In the genomic region with DNA sequence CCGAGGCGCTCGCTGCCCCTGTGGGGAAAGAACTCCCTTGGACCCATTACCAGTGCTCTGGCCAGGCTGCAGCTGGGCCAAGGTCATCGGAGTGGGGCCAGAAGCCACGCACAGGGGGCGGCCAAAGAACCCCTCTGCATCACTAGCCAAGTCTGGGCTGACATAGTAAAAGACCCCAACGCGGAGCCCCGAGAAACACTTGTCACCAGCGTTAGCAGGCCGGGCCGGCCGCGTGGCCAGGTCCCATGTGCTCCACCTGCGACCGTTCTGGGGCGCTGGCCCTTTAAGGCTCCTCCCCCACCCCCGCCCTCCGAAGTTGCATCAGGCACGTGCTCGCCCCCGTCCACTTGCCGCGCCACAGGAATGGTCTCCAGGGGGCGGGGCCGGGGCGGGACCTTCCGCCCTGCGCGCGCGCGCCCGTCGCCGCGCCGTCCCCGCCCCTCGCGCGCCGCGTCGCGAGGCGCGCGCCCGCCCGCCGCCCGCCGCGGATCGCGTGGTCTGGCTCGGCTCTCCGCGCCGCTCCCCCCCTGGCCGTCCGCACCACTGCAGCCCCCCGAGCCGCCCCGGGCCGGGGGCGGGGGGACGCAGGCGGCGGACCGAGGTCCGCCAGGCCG, we compare ENCODE assay signal across 8 mouse cellular contexts. TPM values are rescaled to one million over a fixed set of nuclear protein-coding genes. Genes with fewer than 3 reads are reported as not detected.
DNase-seq lines count a peak whose midpoint lies in the region; ATAC-seq and TF ChIP-seq lines count a peak whose summit lies in the region.

No protein-coding gene starts in this region.

- TF ChIP-seq CTCF in cerebellum, adult 2 months (IDR thresholded peaks at IDR 0.05; ENCODE audit: borderline replicate concordance, insufficient read depth, low read depth, low read length), result no peak
- no peak for TF ChIP-seq CTCF in olfactory bulb, adult 2 months (IDR thresholded peaks at IDR 0.05; ENCODE audit: insufficient read depth, low read depth, low read length)

- no peaks in the 10 kb centered on the region for H3K9me3 ChIP-seq in lung, embryonic 15.5 days

- H3K36me3 ChIP-seq in lung, embryonic 15.5 days, result no peaks in the 10 kb centered on the region

- peak overlapping the region; percentile 94 for H3K9ac ChIP-seq in lung, embryonic 15.5 days

- H3K4me3 ChIP-seq in cerebellum, adult 2 months (replicated peaks; ENCODE audit: insufficient read depth, low read depth, low read length), result peak overlapping the region; percentile 92
- peak overlapping the region; percentile 98 for H3K4me3 ChIP-seq in lung, embryonic 15.5 days
- peak overlapping the region; percentile 90 for H3K4me3 ChIP-seq in olfactory bulb, adult 2 months (ENCODE audit: insufficient read depth, low read depth, low read length)

- 0 out of 2 replicates have a peak, but pooled peaks have one; percentile 16 for TF ChIP-seq POLR2A in cerebellum, adult 2 months (IDR thresholded peaks at IDR 0.05; ENCODE audit: borderline replicate concordance, insufficient read depth, low read length)
- no peak for TF ChIP-seq POLR2A in olfactory bulb, adult 2 months (IDR thresholded peaks at IDR 0.05; ENCODE audit: insufficient read depth, low read depth, low read length)

- peak overlapping the region; percentile 93 for H3K4me2 ChIP-seq in lung, embryonic 15.5 days

- WGBS in cerebellum, adult 2 months, result 1% methylated on average over 59 of the region's 74 CpGs
- WGBS in lung, embryonic 15.5 days, result 1% methylated on average over 51 of the region's 74 CpGs
- 9% methylated on average over 74 of the region's 74 CpGs for WGBS in olfactory bulb, adult 2 months

- no peaks in the 10 kb centered on the region for H3K27me3 ChIP-seq in cerebellum, adult 2 months (ENCODE audit: control insufficient read depth, insufficient read depth, low read length)
- no peaks in the 10 kb centered on the region for H3K27me3 ChIP-seq in lung, embryonic 15.5 days

- ATAC-seq in hematopoietic stem cell, adult 5-6 weeks (replicated peaks in 1 of 2; ENCODE audit: insufficient read depth in 1 of 2, low FRiP score in 2 of 2, low TSS enrichment in 1 of 2, low read depth in 1 of 2, poor library complexity in 2 of 2, severe bottlenecking in 2 of 2), result peak; percentile 86 to 88
- ATAC-seq in lung, embryonic 15.5 days (ENCODE audit: borderline replicate concordance, extremely low read depth, low FRiP score, low TSS enrichment), result peak; percentile 91

- H3K27ac ChIP-seq in cerebellum, adult 2 months (ENCODE audit: insufficient read depth, low read length), result peak overlapping the region; percentile 76
- peak overlapping the region; percentile 90 for H3K27ac ChIP-seq in lung, embryonic 15.5 days
- H3K27ac ChIP-seq in olfactory bulb, adult 2 months (ENCODE audit: insufficient read depth, low read depth, low read length), result peak overlapping the region; percentile 79

- H3K4me1 ChIP-seq in cerebellum, adult 2 months (ENCODE audit: control insufficient read depth, insufficient read depth, low read length), result peaks cover 6% of the 10 kb centered on the region; the same call in 1 of the 2 replicates
- peaks cover 18% of the 10 kb centered on the region for H3K4me1 ChIP-seq in lung, embryonic 15.5 days
- H3K4me1 ChIP-seq in olfactory bulb, adult 2 months (ENCODE audit: control insufficient read depth, insufficient read depth, low read length), result peaks cover 3% of the 10 kb centered on the region

- DNase-seq in MEL-GATA-1-ER (ENCODE audit: extremely low read depth, low read depth), result peak; percentile 65
- peak; percentile 84 to 89 for DNase-seq in cerebellum, adult 2 months
- DNase-seq in forelimb bud, embryonic 11.5 days (ENCODE audit: low read depth, low spot score), result peak; percentile 92
- peak; percentile 30 for DNase-seq in layer of hippocampus, adult 9-10 months (ENCODE audit: low spot score)
- DNase-seq in thymus, adult 18-20 months, result peak; percentile 69 to 74

RNA-seq across cellular contexts. Expression of gene Larp1, which starts 0.3 kb away (rescaled TPM):
- polyA plus RNA-seq in cerebellum, adult 2 months (2012; rRNA removed), result 52.0 and 54.5 TPM in 2 replicates
- 53.3 and 55.1 TPM in 2 replicates for total RNA-seq in hematopoietic stem cell, adult 5-6 weeks (2017)
- 19.0 and 19.5 TPM in 2 replicates for polyA plus RNA-seq in lung, embryonic 15.5 days (2015; fragmentation: Nextera tagmentation; extraction: Ambion mirVana)
- not detected in 2 replicates for polyA plus RNA-seq in olfactory bulb, adult 2 months (2012; ENCODE audit: insufficient read depth, insufficient read length, low replicate concordance, missing spikeins)

Comparison
In these comparisons a context has a peak if more than half of its experiments do, and no peak if none do; other contexts are left out.
1. Peak in every context shown above with its lines: DNase-seq, ATAC-seq, H3K4me3 ChIP-seq and H3K27ac ChIP-seq.
2. DNase-seq: peak in every context shown above with its lines; median percentile 92 in forelimb bud, embryonic 11.5 days; 86 in cerebellum, adult 2 months; 72 in thymus, adult 18-20 months; 65 in MEL-GATA-1-ER; 30 in layer of hippocampus, adult 9-10 months.